Mouse (Mus musculus): Measurements from ENCODE around the gene Tex261. TPM values are rescaled to one million over a fixed set of nuclear protein-coding genes. Genes with fewer than 3 reads are reported as not detected.
A peak's percentile ranks its signal among the peaks of the same experiment; 100 is the strongest.

The Tex261 gene
- polyA plus RNA-seq (2015; fragmentation: Nextera tagmentation; extraction: Ambion mirVana) = 108 TPM in 2 replicates

GRCm38 (mm10) chr6:83775638-83776293 lies at the start of gene Tex261:
Gene Tex261 (minus strand): TSS chr6:83775813.
- peak; percentile 94 for ATAC-seq (replicated peaks; ENCODE audit: low FRiP score, low read depth)
- no peaks in the 10 kb centered on the region for H3K27me3 ChIP-seq (ENCODE audit: insufficient read depth, low read length)
- H3K9ac ChIP-seq (ENCODE audit: low read depth, low read length) = peak within 1 kb of the TSS; percentile 88
- H3K27ac ChIP-seq = peak within 1 kb of the TSS; percentile 86
- H3K4me1 ChIP-seq (replicated peaks; ENCODE audit: insufficient read depth, low read length) = peaks cover 3% of the 10 kb centered on the region; the same call in 1 of the 2 replicates
- peak within 1 kb of the TSS; percentile 63 for H3K4me2 ChIP-seq (ENCODE audit: low read length)
- peak; percentile 93 for DNase-seq (ENCODE audit: low spot score)
- H3K36me3 ChIP-seq (ENCODE audit: insufficient read depth, low read length) = peaks cover 6% of the 10 kb centered on the region
- under 1% methylated on average over 45 of the region's 45 CpGs for WGBS
- H3K9me3 ChIP-seq (replicated peaks; ENCODE audit: low read length) = no peaks in the 10 kb centered on the region
- peak within 1 kb of the TSS; percentile 74 for H3K4me3 ChIP-seq (replicated peaks; ENCODE audit: low read depth, low read length)
- peak; percentile 76 for TF ChIP-seq CTCF (IDR thresholded peaks at IDR 0.05; ENCODE audit: low read depth)

GRCm38 (mm10) chr6:83821856-83822255 lies 46.2 kb upstream of the Tex261 start:
- Histone ChIP-seq H3K4me2 (ENCODE audit: low read length) (no peak overlapping the region), H3K27me3 (ENCODE audit: insufficient read depth, low read length) (no peaks in the 10 kb centered on the region), H3K4me1 (replicated peaks; ENCODE audit: insufficient read depth, low read length) (no peaks in the 10 kb centered on the region), H3K9ac (ENCODE audit: low read depth, low read length) (no peak overlapping the region), H3K27ac (no peak overlapping the region), H3K4me3 (replicated peaks; ENCODE audit: low read depth, low read length) (no peak overlapping the region), H3K36me3 (ENCODE audit: insufficient read depth, low read length) (no peaks in the 10 kb centered on the region), H3K9me3 (replicated peaks; ENCODE audit: low read length) (no peaks in the 10 kb centered on the region)
- DNase-seq (ENCODE audit: low spot score) (no peak), ATAC-seq (replicated peaks; ENCODE audit: low FRiP score, low read depth) (no peak)
- no peak for TF ChIP-seq CTCF (IDR thresholded peaks at IDR 0.05; ENCODE audit: low read depth)
- 64% methylated on average over 2 of the region's 2 CpGs for WGBS

GRCm38 (mm10) chr6:83820727-83821515 lies 45.3 kb upstream of the Tex261 start:
- Histone ChIP-seq H3K4me1 (replicated peaks; ENCODE audit: insufficient read depth, low read length) (no peaks in the 10 kb centered on the region), H3K9me3 (replicated peaks; ENCODE audit: low read length) (no peaks in the 10 kb centered on the region), H3K27ac (no peak overlapping the region), H3K4me3 (replicated peaks; ENCODE audit: low read depth, low read length) (no peak overlapping the region), H3K27me3 (ENCODE audit: insufficient read depth, low read length) (no peaks in the 10 kb centered on the region), H3K4me2 (ENCODE audit: low read length) (no peak overlapping the region), H3K9ac (ENCODE audit: low read depth, low read length) (no peak overlapping the region), H3K36me3 (ENCODE audit: insufficient read depth, low read length) (no peaks in the 10 kb centered on the region)
- DNase-seq (ENCODE audit: low spot score) = no peak
- TF ChIP-seq CTCF (IDR thresholded peaks at IDR 0.05; ENCODE audit: low read depth) = no peak
- no peak for ATAC-seq (replicated peaks; ENCODE audit: low FRiP score, low read depth)
- 89% methylated on average over 2 of the region's 2 CpGs for WGBS

- no peaks in the 10 kb centered on the region for H3K9me3 ChIP-seq (replicated peaks; ENCODE audit: low read length)
- no peaks in the 10 kb centered on the region for H3K27me3 ChIP-seq (ENCODE audit: insufficient read depth, low read length)
- no peak overlapping the region for H3K9ac ChIP-seq (ENCODE audit: low read depth, low read length)
- TF ChIP-seq CTCF (IDR thresholded peaks at IDR 0.05; ENCODE audit: low read depth) = no peak
- no peak overlapping the region for H3K27ac ChIP-seq
- 54% methylated on average over 1 of the region's 1 CpGs for WGBS
- 0 out of 2 replicates have a peak, but pooled peaks cover under 1% of the 10 kb centered on the region for H3K36me3 ChIP-seq (ENCODE audit: insufficient read depth, low read length)
- H3K4me2 ChIP-seq (ENCODE audit: low read length) = no peak overlapping the region
- DNase-seq (ENCODE audit: low spot score) (no peak), ATAC-seq (replicated peaks; ENCODE audit: low FRiP score, low read depth) (no peak)
- no peak overlapping the region for H3K4me3 ChIP-seq (replicated peaks; ENCODE audit: low read depth, low read length)
- no peaks in the 10 kb centered on the region for H3K4me1 ChIP-seq (replicated peaks; ENCODE audit: insufficient read depth, low read length)
Measured at GRCm38 (mm10) chr6:83818996-83819395, 43.4 kb upstream of the Tex261 start.

- Histone ChIP-seq H3K9ac (ENCODE audit: low read depth, low read length) (no peak overlapping the region), H3K9me3 (replicated peaks; ENCODE audit: low read length) (no peaks in the 10 kb centered on the region), H3K36me3 (ENCODE audit: insufficient read depth, low read length) (peaks cover 11% of the 10 kb centered on the region; the same call in 1 of the 2 replicates), H3K4me2 (ENCODE audit: low read length) (no peak overlapping the region), H3K4me3 (replicated peaks; ENCODE audit: low read depth, low read length) (no peak overlapping the region), H3K4me1 (replicated peaks; ENCODE audit: insufficient read depth, low read length) (no peaks in the 10 kb centered on the region), H3K27me3 (ENCODE audit: insufficient read depth, low read length) (no peaks in the 10 kb centered on the region), H3K27ac (no peak overlapping the region)
- 0 out of 2 replicates have a peak, but pooled peaks have one; percentile 8 for TF ChIP-seq CTCF (IDR thresholded peaks at IDR 0.05; ENCODE audit: low read depth)
- no peak for DNase-seq (ENCODE audit: low spot score)
- 90% methylated on average over 3 of the region's 3 CpGs for WGBS
- ATAC-seq (replicated peaks; ENCODE audit: low FRiP score, low read depth) = no peak
Measured at GRCm38 (mm10) chr6:83815801-83816200, 40.2 kb upstream of the Tex261 start.

- no peaks in the 10 kb centered on the region for H3K4me1 ChIP-seq (replicated peaks; ENCODE audit: insufficient read depth, low read length)
- no peaks in the 10 kb centered on the region for H3K27me3 ChIP-seq (ENCODE audit: insufficient read depth, low read length)
- H3K27ac ChIP-seq = no peak overlapping the region
- DNase-seq (ENCODE audit: low spot score) (no peak), ATAC-seq (replicated peaks; ENCODE audit: low FRiP score, low read depth) (no peak)
- H3K9me3 ChIP-seq (replicated peaks; ENCODE audit: low read length) = no peaks in the 10 kb centered on the region
- WGBS = 90% methylated on average over 3 of the region's 3 CpGs
- H3K9ac ChIP-seq (ENCODE audit: low read depth, low read length) = no peak overlapping the region
- peaks cover 31% of the 10 kb centered on the region for H3K36me3 ChIP-seq (ENCODE audit: insufficient read depth, low read length)
- H3K4me2 ChIP-seq (ENCODE audit: low read length) = no peak overlapping the region
- no peak for TF ChIP-seq CTCF (IDR thresholded peaks at IDR 0.05; ENCODE audit: low read depth)
- H3K4me3 ChIP-seq (replicated peaks; ENCODE audit: low read depth, low read length) = no peak overlapping the region
Measured at GRCm38 (mm10) chr6:83802846-83803245, 27.2 kb upstream of the Tex261 start.

Measured in kidney, postnatal 0 days (tissue).